Mouse (Mus musculus) embryonic fibroblast, embryonic 13.5 days (primary cell): Measurements from ENCODE around the gene Hnrnpk.

Experiments
- CTCF ChIP-seq: IDR thresholded peaks from 2 replicates; pipeline ENCODE4 v1.5.1; 2011; ENCODE audit warnings: mild to moderate bottlenecking, control low read depth, low read length, moderate library complexity, borderline replicate concordance; ENCODE audit not compliant: insufficient read depth
- POLR2A ChIP-seq: IDR thresholded peaks from 2 replicates; pipeline ENCODE4 v1.6.1; 2011; ENCODE audit warnings: low read depth, mild to moderate bottlenecking, control low read depth, low read length, moderate library complexity

DNA sequence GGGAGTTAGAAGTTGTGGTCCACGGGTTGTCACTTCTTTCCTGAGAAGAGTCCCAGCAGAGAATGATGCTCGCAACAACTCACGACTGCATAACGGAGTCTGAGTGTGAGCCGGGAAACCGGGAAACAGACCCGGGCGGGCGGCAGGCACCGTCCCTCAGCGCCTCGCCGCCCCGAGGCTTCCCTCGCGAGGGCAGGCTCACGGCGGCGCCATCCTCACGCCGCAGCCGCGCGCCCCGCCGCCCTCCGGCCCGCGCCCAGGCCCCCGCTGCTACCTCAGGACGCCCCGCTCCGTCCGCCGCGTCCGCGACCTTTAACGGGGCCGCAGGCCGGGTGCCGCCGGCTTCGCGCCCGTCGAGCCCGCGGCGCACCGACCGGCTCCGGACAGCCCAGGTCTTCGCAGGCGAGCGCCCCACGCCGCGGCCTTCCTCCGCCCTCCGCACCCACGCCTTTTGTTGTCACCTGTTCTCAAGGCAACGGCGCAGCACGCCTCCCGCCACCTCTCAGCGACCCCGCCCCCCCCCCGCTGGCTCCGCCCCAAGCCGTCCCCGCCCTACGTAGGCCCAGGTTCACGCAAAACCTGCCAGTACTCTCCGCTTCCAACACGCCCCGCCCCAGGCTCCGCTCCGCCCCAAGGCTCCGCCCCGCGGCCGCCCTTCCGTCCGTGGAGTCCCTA, 44.4 kb downstream of the Hnrnpk start, which contains the start of gene Kif27:
- TF ChIP-seq POLR2A (no peak), CTCF (no peak)
